Mouse (Mus musculus) olfactory bulb, adult 2 months (tissue): Measurements from ENCODE around the gene Cotl1. TPM values are rescaled to one million over a fixed set of nuclear protein-coding genes. Genes with fewer than 3 reads are reported as not detected.

ENCODE experiments used
- H3K27ac ChIP-seq: fragments of 200-500 bp; 2 replicates; pipeline ENCODE4 v1.5.1; 2012; ENCODE audit warnings: low read depth, low read length; ENCODE audit not compliant: insufficient read depth
- H3K4me1 ChIP-seq: fragments of 200-500 bp; 2 replicates; pipeline ENCODE4 v1.6.1; 2012; ENCODE audit warnings: low read length; ENCODE audit not compliant: control insufficient read depth, insufficient read depth
- H3K4me3 ChIP-seq: fragments of 200-500 bp; 2 replicates; pipeline ENCODE4 v1.5.1; 2012; ENCODE audit warnings: mild to moderate bottlenecking, low read depth, low read length, moderate library complexity; ENCODE audit not compliant: insufficient read depth
- CTCF ChIP-seq: fragments of 200-500 bp; IDR thresholded peaks from 2 replicates; pipeline ENCODE4 v1.5.1; 2012; ENCODE audit warnings: low read depth, mild to moderate bottlenecking, low read length, moderate library complexity; ENCODE audit not compliant: insufficient read depth
- POLR2A ChIP-seq: fragments of 200-500 bp; IDR thresholded peaks from 2 replicates; pipeline ENCODE4 v1.6.1; 2012; ENCODE audit warnings: mild to moderate bottlenecking, low read depth, low read length, moderate library complexity; ENCODE audit not compliant: insufficient read depth
- WGBS: fragments of 180-500 bp; shearing (Covaris S2); methylation state at CpG from one replicate; pipeline ENCODE4 v1.1.7; 2018; 5-methylcytosine and 5-hydroxymethylcytosine counted together
- polyA plus RNA-seq: library from polyadenylated mRNA; stranded (reverse); fragments of >200 nt; gene quantifications from 2 replicates; pipeline ENCODE4 v1.2.4, GENCODE M21; 2012; ENCODE audit warnings: low replicate concordance; ENCODE audit not compliant: missing spikeins, insufficient read depth, insufficient read length

The Cotl1 gene
- polyA plus RNA-seq, 1 experiment = not detected

DNA sequence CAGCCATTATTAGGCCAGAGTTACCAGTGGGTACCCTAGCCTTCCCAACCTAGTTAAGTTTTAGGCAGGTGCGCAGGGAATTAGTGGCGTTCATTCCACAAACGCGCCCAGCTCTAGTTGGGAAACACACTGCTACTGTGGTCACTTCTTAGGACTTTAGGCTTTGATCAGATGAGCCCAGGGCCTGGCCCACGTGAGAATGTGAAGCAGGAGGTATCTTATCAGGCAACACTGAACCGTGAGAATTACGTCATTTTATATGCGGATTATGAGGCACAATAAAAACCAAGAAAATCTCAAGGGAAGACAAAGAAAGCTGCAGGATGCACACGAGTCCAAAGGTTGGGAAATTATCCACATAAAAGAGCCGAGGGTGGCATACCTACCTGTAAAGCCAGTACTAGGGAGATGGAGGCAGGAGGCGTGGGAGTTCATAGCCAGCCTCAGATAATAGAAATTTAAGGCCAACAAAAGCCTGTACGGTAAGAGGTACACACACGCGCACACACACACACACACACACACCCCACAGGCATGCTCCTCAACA is 29.3 kb downstream of the Cotl1 start:
- WGBS = 75% methylated on average over 14 of the region's 14 CpGs
- peak overlapping the region; percentile 58; the same call in 1 of the 2 replicates for H3K27ac ChIP-seq
- no peak for TF ChIP-seq POLR2A
- TF ChIP-seq CTCF = no peak
- no peak overlapping the region for H3K4me3 ChIP-seq
- H3K4me1 ChIP-seq = peaks cover 62% of the 10 kb centered on the region

DNA sequence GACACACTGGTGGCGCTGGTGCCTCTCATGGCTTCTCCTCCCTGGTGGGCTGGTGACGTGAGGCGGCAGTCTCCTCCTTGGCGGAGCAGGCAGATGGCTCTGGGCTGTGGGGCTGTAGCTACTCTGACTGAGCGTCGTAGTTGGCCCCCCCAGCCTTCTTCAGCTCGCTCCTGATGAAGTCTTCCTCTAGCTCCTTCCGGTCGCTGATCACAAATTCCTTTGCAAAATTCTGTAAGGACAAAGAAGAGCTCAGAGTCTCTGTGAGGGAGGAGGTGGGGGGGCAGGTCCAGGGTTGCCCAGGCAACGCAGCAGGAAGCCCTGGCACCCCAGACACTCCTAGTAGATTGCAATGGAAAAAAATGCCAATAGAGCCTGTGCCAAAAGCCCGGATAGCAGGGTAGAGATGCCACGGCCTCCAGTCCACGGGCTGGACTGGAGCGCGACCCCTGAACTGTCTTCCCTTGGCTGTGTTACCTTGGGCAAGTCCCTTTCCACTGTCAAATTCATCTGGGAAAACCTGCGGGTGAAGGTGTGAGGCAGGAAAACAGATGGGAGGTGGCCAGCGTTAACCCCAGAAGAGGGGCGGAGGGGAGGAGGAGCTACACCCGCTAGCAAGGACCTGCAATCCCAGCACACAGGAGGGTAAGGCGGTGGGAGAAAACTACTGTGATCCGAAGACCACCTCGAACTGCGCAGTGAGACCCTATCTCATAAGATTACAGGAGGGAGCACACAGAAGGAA is 30.0 kb downstream of the Cotl1 start:
- WGBS = 29% methylated on average over 23 of the region's 23 CpGs
- TF ChIP-seq POLR2A (no peak), CTCF (no peak)
- H3K4me3 ChIP-seq = no peak overlapping the region
- H3K4me1 ChIP-seq = peaks cover 61% of the 10 kb centered on the region
- H3K27ac ChIP-seq = peak overlapping the region; percentile 58

DNA sequence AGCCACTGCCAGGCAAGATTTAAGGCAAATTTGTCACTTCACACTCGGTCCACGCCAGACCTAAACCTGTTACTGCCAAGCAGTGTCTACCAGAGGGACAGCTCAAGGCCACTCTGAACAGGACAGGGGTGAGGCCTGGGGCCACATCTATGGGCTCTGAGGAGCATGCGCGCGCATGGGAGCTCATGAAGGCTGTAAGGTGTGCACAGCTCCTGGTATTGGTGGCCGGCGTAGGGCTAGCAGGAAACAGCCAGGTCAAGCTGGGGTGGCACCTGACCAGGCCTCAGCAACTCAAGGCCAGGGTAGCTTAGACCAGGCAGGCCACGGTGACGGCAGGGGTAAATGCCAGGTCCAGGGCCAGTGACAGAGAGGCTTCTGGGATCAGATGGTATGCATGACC is 30.7 kb downstream of the Cotl1 start:
- H3K4me1 ChIP-seq = peaks cover 62% of the 10 kb centered on the region
- WGBS = 87% methylated on average over 9 of the region's 9 CpGs
- no peak overlapping the region for H3K4me3 ChIP-seq
- no peak for TF ChIP-seq CTCF
- no peak for TF ChIP-seq POLR2A
- H3K27ac ChIP-seq = peak overlapping the region; percentile 58; the same call in 1 of the 2 replicates

DNA sequence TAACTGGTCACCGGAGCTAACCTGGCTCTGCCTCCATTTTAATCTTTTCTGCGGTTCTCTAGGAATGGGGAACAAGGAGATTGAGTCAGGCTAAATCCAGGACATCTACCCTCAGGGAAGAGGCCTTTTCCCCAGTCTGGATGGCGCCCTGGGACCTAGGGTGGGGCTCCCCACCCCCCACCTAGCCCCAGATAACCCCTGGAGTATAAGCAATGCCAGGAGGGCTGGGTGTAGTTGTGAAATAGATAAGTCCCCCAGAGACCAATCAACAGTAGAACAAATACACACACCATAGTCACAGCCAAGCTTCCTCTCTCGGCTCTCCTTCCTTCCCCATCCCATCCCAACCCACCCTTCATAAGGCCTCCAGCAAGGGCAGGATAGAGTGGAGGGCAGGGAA is 32.7 kb downstream of the Cotl1 start:
- TF ChIP-seq CTCF (no peak), POLR2A (no peak)
- Histone ChIP-seq H3K4me1 (peaks cover 52% of the 10 kb centered on the region), H3K27ac (no peak overlapping the region), H3K4me3 (no peak overlapping the region)
- 88% methylated on average over 4 of the region's 4 CpGs for WGBS

- Histone ChIP-seq H3K4me1 (peaks cover 50% of the 10 kb centered on the region), H3K27ac (peak overlapping the region; percentile 45), H3K4me3 (no peak overlapping the region)
- TF ChIP-seq CTCF (no peak), POLR2A (no peak)
- WGBS = 25% methylated on average over 14 of the region's 14 CpGs
Observed at GRCm38 (mm10) chr8:119806422-119807263, 33.7 kb downstream of the Cotl1 start.

GRCm38 (mm10) chr8:119805275-119805674 is 35.1 kb downstream of the Cotl1 start:
- Histone ChIP-seq H3K4me3 (no peak overlapping the region), H3K4me1 (peaks cover 51% of the 10 kb centered on the region), H3K27ac (no peak overlapping the region)
- 71% methylated on average over 8 of the region's 8 CpGs for WGBS
- no peak for TF ChIP-seq CTCF
- TF ChIP-seq POLR2A = no peak

DNA sequence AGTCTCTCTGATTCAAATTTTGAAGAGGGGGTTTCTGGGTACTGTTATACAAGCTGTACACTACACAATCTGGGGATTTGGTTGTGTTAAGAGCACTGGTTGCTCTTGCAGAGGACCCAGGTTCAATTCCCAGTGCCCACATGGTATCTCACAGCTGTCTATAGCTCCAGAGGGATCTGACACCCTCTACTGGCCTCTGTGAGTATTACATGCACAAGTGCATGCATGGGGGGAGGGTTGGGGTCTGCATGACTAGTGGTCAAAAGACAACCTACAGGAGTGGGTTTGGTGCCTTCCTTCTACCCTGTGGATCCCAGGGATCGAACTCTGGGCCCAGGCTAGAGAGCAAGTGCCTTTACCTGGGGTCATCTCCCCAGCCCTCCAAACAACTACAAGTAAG is 37.8 kb downstream of the Cotl1 start:
- WGBS = 93% methylated on average over 1 of the region's 1 CpGs
- TF ChIP-seq POLR2A (no peak), CTCF (peak; percentile 21; the same call in 1 of the 2 replicates)
- H3K4me1 ChIP-seq = peaks cover 58% of the 10 kb centered on the region

DNA sequence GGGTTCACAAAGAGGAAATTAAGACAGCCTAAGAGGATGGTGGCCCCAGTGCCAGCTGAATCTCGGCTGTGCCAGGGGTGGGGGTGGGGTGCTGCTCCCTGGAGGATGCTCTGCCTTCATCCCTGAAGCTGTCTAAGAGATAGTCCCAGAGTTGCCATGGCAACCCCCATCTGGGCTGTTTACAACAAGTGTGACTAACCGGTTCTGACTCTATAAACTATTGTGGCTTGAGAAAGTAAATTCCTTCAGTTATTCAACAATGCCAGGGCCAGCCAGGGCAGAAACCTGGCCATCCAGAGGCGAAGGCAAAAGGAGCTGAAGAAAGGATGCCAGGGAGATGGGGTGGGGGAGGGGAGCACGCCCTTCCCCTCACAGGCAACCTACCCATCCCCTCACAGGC is 39.2 kb downstream of the Cotl1 start:
- Histone ChIP-seq H3K4me3 (no peak overlapping the region), H3K4me1 (peaks cover 48% of the 10 kb centered on the region), H3K27ac (peak overlapping the region; percentile 90)
- 11% methylated on average over 4 of the region's 4 CpGs for WGBS
- TF ChIP-seq CTCF (no peak), POLR2A (no peak)

More for the DNA sequence above, 37.8 kb downstream of the Cotl1 start:
- H3K4me3 ChIP-seq = no peak overlapping the region
- no peak overlapping the region for H3K27ac ChIP-seq

DNA sequence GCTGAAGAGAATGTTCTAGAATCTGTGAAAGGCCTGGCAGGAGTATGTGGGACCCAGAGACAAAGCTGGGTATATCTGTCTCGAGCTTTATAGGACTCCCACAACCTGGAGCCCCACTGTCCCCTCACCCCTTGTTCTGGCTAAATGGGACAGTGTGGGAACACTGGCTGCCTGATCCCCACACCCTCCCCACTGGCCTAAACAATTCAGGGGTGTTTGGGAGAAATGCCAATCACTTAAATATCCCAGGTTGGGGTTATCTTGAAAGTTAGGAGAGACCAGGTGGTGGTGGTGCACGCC is 41.4 kb downstream of the Cotl1 start:
- H3K27ac ChIP-seq = peak overlapping the region; percentile 82
- 51% methylated on average over 2 of the region's 2 CpGs for WGBS

More for the DNA sequence above, 41.4 kb downstream of the Cotl1 start:
- H3K4me1 ChIP-seq = peaks cover 43% of the 10 kb centered on the region
- H3K4me3 ChIP-seq = no peak overlapping the region
- no peak for TF ChIP-seq POLR2A
- no peak for TF ChIP-seq CTCF
